Mouse (Mus musculus) hindbrain, postnatal 0 days (tissue): ENCODE results near the gene Nudt5. TPM values are rescaled to one million over a fixed set of nuclear protein-coding genes. Genes with fewer than 3 reads are reported as not detected.
"Not testable (repeated sequence)": the region's sequence is repeated elsewhere in the genome, so short reads cannot be mapped to it uniquely, and the experiment has no call there.

Source experiments
- ATAC-seq: fragments of 200-750 bp; cut with Nextera tagmentation; 2 replicates; pipeline ENCODE4 v1.8.0; 2017; ENCODE audit warnings: mild to moderate bottlenecking, moderate TSS enrichment, moderate library complexity
- DNase-seq: peaks from one replicate; pipeline ENCODE4 v3.0.0-alpha.2; 2015; ENCODE audit warnings: low spot score
- H3K27ac ChIP-seq: fragments of 300-500 bp; sonication (generic); 2 replicates; pipeline ENCODE4 v1.5.1; 2014; ENCODE audit warnings: mild to moderate bottlenecking
- H3K27me3 ChIP-seq: fragments of 300-500 bp; sonication (generic); 2 replicates; pipeline ENCODE4 v1.6.1; 2014; ENCODE audit warnings: low read length, mixed read lengths; ENCODE audit not compliant: insufficient read depth
- H3K36me3 ChIP-seq: fragments of 300-500 bp; sonication (generic); 2 replicates; pipeline ENCODE4 v1.6.1; 2014; ENCODE audit warnings: low read length, mixed read lengths; ENCODE audit not compliant: insufficient read depth
- H3K4me1 ChIP-seq: fragments of 300-500 bp; sonication (generic); 2 replicates; pipeline ENCODE4 v1.6.1; 2014; ENCODE audit warnings: antibody characterized with exemption, low read length, mixed read lengths; ENCODE audit not compliant: insufficient read depth
- H3K4me2 ChIP-seq: fragments of 300-500 bp; sonication (generic); 2 replicates; pipeline ENCODE4 v1.6.1; 2014; ENCODE audit warnings: low read depth, mild to moderate bottlenecking, low read length, moderate library complexity, mixed read lengths
- H3K4me3 ChIP-seq: fragments of 300-500 bp; sonication (generic); 2 replicates; pipeline ENCODE4 v1.5.1; 2014; ENCODE audit warnings: low read length
- H3K9ac ChIP-seq: fragments of 300-500 bp; sonication (generic); replicated peaks from 2 replicates; pipeline ENCODE4 v1.6.1; 2014; ENCODE audit warnings: mild to moderate bottlenecking, low read length, moderate library complexity, mixed read lengths
- H3K9me3 ChIP-seq: fragments of 300-500 bp; sonication (generic); 2 replicates; pipeline ENCODE4 v1.6.1; 2016; ENCODE audit warnings: low read length, mixed read lengths
- CTCF ChIP-seq: IDR thresholded peaks from 2 replicates; pipeline ENCODE4 v1.5.1; 2016; ENCODE audit warnings: antibody characterized with exemption, control low read depth, low read depth
- WGBS: fragments of 180-500 bp; shearing (Covaris S2); extraction: QIAGEN DNeasy Blood & Tissue Kit; methylation state at CpG from one replicate; pipeline ENCODE4 v1.1.7; 2014; 5-methylcytosine and 5-hydroxymethylcytosine counted together
- polyA plus RNA-seq: library from polyadenylated mRNA; unstranded; fragments of >200 nt; fragmentation: Nextera tagmentation; extraction: Ambion mirVana; gene quantifications from 2 replicates; pipeline ENCODE4 v1.2.1, GENCODE M21; 2015
- total RNA-seq: library from RNA; depleted of rRNA; stranded (reverse); fragments of >200 nt; gene quantifications from 2 replicates; pipeline ENCODE4 v1.2.3, GENCODE M21; 2014

Gene Nudt5
- total and polyA plus RNA-seq, 2 experiments from 2014 or later, result 16.9 to 23.2 TPM

DNA sequence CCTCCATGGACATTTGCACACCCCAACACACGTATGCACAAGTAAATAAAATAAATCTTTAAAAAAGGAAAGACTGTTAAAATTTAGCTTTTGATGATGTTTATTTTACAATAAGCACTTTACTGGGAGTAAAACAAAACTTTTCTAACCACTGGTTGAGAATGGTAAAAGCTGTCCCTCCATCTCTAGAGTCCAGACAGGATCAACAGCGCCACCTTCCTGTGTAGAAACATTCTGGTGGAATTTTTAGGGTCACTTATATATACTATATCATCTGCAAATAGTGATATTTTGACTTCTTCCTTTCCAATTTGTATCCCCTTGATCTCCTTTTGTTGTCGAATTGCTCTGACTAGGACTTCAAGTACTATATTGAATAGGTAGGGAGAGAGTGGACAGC, 38.6 kb upstream of the Nudt5 start:
- WGBS, result 88% methylated on average over 3 of the region's 3 CpGs
- not testable (repeated sequence) for H3K4me1 ChIP-seq, H3K9me3 ChIP-seq, H3K9ac ChIP-seq, H3K27me3 ChIP-seq, H3K4me2 ChIP-seq, ATAC-seq, H3K27ac ChIP-seq, H3K4me3 ChIP-seq
- peak; percentile 63 for TF ChIP-seq CTCF
- peaks cover 13% of the 10 kb centered on the region; the same call in 1 of the 2 replicates for H3K36me3 ChIP-seq
- DNase-seq, result peak; percentile 63

DNA sequence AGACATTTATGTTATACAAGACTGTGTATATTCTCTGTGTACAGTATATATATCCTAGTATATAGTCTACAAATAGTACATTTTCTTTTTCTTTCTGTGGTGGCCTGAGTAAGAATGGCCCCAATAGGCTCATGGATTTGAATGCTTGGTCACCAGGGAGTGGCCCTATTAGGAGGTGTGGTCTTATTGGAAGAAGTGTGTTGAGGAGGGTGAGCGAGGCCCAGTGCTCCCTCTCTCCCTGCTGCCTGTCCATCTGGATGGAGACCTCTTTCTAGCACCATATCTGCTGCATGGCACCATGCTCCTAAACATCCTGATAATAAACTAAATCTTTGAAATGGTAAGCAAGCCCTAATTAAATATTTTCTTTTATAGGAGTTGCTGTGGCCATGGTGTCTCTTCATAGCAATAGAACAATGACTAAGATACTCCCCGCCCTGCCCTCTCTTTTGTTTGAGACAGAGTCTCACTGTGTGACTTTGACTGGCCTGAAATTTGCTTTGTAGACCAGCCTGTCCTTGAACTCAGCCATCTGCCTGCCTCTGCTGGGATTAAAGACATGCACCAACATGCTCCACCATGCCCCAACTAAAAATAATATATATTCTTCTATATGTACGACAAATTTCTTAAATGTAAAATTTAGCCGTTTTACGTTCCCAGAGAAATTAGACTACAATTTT, 34.6 kb upstream of the Nudt5 start:
- Histone ChIP-seq H3K9me3 (no peaks in the 10 kb centered on the region), H3K4me3 (no peak overlapping the region), H3K4me2 (no peak overlapping the region), H3K9ac (no peak overlapping the region), H3K27ac (no peak overlapping the region), H3K36me3 (peaks cover 8% of the 10 kb centered on the region; the same call in 1 of the 2 replicates), H3K4me1 (no peaks in the 10 kb centered on the region), H3K27me3 (no peaks in the 10 kb centered on the region)
- TF ChIP-seq CTCF, result no peak
- 88% methylated on average over 5 of the region's 5 CpGs for WGBS
- DNase-seq, result no peak
- no peak for ATAC-seq

DNA sequence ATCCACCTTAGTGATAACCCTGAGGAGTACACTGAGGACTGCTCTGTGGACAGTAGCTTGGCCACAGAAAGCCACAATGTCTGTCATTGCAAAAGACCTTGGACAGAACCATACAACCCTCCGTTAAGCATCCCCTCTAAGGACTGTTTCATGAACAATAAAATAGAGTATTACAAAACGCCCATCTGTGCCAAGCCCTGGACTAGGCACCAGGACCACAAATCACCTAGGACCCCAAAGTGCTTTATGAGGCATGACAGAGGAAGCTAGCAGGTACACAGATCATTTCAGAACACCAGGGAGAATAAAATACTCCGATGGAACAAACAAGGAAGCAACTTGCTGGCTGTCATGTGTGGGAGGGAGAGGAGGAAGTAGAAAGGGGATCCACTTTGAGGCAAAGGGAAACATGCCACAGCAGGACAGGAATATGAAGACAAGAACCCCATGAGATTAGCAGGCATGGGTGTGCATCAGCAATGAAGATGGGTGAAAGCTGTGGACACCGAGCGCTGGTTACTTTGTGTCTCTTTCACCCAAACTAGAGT, 33.5 kb upstream of the Nudt5 start:
- Histone ChIP-seq H3K9me3 (no peaks in the 10 kb centered on the region), H3K27ac (no peak overlapping the region), H3K4me2 (no peak overlapping the region), H3K36me3 (peaks cover 8% of the 10 kb centered on the region; the same call in 1 of the 2 replicates), H3K4me3 (no peak overlapping the region), H3K4me1 (no peaks in the 10 kb centered on the region), H3K27me3 (no peaks in the 10 kb centered on the region), H3K9ac (no peak overlapping the region)
- ATAC-seq (no peak), DNase-seq (no peak)
- 95% methylated on average over 5 of the region's 5 CpGs for WGBS
- TF ChIP-seq CTCF, result no peak

DNA sequence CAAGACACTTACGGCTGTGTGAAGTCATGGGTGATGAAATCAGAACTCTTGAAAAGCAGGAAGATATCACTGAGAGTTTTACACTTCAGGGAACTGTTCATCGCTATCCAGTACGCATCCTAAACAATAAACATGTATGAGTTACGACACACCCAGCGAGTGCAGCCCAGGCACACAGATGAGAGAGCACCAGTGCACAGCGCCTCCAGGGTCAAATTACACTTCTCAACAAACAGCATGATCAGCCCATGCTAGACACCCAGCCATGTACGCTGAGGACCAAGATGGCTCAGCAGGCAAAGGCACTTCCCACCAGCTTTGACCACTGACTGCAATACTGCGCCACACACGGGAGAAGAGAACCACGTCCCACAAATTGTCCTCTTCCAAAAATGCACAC, 23.6 kb upstream of the Nudt5 start:
- peaks cover 29% of the 10 kb centered on the region for H3K36me3 ChIP-seq
- no peak for TF ChIP-seq CTCF
- H3K27me3 ChIP-seq, result no peaks in the 10 kb centered on the region
- 93% methylated on average over 10 of the region's 10 CpGs for WGBS
- no peaks in the 10 kb centered on the region for H3K4me1 ChIP-seq
- no peak for ATAC-seq
- no peak overlapping the region for H3K9ac ChIP-seq
- no peak overlapping the region for H3K27ac ChIP-seq
- no peak overlapping the region for H3K4me3 ChIP-seq
- DNase-seq, result no peak
- H3K9me3 ChIP-seq, result no peaks in the 10 kb centered on the region
- no peak overlapping the region for H3K4me2 ChIP-seq

DNA sequence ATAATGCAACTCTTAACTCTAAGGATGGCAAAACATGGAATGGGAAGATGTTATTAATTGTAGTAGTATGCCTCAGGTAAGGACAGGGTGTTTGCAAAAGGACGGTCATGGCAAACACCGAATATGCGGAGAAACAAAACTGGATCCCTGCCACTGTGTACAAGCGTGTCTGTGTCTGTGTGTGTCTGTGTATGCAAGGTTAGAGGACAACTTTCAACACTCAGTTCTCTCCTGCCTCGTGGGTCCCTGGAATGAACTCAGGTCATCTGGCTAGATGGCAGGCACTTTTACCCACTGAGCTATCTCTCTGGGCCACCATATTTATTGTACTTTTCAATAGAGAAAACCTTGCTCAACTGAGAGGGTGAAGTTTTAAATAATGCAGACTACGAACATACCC, 22.4 kb upstream of the Nudt5 start:
- TF ChIP-seq CTCF, result no peak
- H3K4me1 ChIP-seq, result no peaks in the 10 kb centered on the region
- H3K4me3 ChIP-seq, result no peak overlapping the region
- no peak overlapping the region for H3K4me2 ChIP-seq
- no peak for ATAC-seq
- WGBS, result 93% methylated on average over 6 of the region's 6 CpGs
- H3K27ac ChIP-seq, result no peak overlapping the region
- H3K9me3 ChIP-seq, result no peaks in the 10 kb centered on the region
- H3K9ac ChIP-seq, result no peak overlapping the region
- H3K36me3 ChIP-seq, result peaks cover 33% of the 10 kb centered on the region
- no peaks in the 10 kb centered on the region for H3K27me3 ChIP-seq
- DNase-seq, result no peak

DNA sequence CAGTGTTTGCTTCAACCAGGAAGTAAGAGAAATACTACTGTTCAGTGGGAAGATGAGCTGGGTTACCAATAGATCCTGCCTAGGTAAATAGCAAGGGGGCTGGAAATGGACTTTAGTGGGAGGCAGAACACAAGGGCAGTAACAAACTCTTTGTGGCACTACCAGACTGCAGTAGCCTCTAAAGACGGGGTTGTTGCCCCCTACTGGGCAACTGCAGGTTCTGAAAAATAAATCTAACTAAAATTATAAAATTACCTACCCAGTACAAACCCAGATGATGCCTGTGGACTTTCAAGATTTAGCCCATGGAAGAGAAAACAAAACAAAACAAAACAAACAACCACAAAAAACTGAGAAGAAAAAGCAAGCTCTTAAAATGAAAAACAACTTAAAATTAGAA, 20.6 kb upstream of the Nudt5 start:
- no peak for ATAC-seq
- TF ChIP-seq CTCF, result peak; percentile 56
- no peaks in the 10 kb centered on the region for H3K27me3 ChIP-seq
- H3K36me3 ChIP-seq, result peaks cover 28% of the 10 kb centered on the region
- no peaks in the 10 kb centered on the region for H3K4me1 ChIP-seq
- peak; percentile 58 for DNase-seq
- no peak overlapping the region for H3K4me3 ChIP-seq
- no peaks in the 10 kb centered on the region for H3K9me3 ChIP-seq
- no peak overlapping the region for H3K9ac ChIP-seq
- WGBS, result 11% methylated on average over 1 of the region's 1 CpGs
- H3K27ac ChIP-seq, result no peak overlapping the region
- no peak overlapping the region for H3K4me2 ChIP-seq

DNA sequence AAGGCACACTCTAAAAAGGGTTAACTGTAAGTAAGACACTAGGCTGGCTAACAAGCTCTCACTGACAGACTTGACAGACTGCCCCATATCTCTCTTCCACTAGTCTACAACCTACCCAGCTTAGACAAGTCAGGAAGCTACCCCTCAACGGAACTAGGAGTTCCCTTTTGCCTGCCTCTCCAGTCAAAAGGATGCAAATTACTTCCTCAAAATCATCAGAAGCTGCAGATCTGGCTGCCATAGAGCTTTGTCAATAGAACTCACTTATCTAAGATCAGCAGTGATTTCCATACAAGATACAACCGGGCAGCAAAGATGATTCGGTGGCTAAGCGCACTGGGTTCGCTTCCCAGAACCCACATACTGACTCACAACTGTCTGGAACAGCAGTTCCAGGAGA, 20.1 kb upstream of the Nudt5 start:
- ATAC-seq (no peak), DNase-seq (no peak)
- Histone ChIP-seq H3K4me2 (no peak overlapping the region), H3K9me3 (no peaks in the 10 kb centered on the region), H3K9ac (no peak overlapping the region), H3K36me3 (peaks cover 28% of the 10 kb centered on the region), H3K27ac (no peak overlapping the region), H3K27me3 (no peaks in the 10 kb centered on the region), H3K4me3 (no peak overlapping the region), H3K4me1 (no peaks in the 10 kb centered on the region)
- WGBS, result 89% methylated on average over 5 of the region's 5 CpGs
- no peak for TF ChIP-seq CTCF
